Mouse (Mus musculus): ENCODE results near the gene Kif13a. TPM values are rescaled to one million over a fixed set of nuclear protein-coding genes. Genes with fewer than 3 reads are reported as not detected.

Kif13a gene
- polyA plus RNA-seq, 1 experiment from 2014 or later, result 13.5 TPM

DNA sequence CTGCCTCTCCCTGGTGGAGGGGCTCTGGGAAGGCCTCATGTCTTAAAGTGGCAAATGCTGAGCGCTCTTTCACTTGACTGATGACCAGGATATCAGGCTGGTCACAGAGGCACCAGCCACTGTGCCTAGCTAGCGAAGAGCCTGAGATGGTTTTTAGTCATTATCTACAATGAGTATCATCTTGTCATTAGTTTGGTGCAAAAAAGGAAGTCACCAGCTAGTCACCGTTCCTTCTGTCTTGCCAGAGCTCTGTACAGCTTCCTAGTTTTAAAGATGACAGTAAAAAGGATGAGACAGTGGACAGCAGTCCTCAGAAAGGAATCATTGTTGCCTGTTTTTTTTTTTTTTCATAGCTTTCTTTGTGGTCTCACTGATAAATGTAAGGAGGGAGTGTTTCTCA, 90.4 kb downstream of the Kif13a start:
- no peaks in the 10 kb centered on the region for H3K36me3 ChIP-seq (ENCODE audit: control insufficient read depth, insufficient read depth, low read length)
- H3K9me3 ChIP-seq (ENCODE audit: control insufficient read depth, low read length), result no peaks in the 10 kb centered on the region
- no peak overlapping the region for H3K27ac ChIP-seq (replicated peaks)
- no peak overlapping the region for H3K4me3 ChIP-seq (ENCODE audit: low read depth, low read length)
- ATAC-seq (ENCODE audit: low FRiP score, low TSS enrichment) (no peak), DNase-seq (ENCODE audit: low spot score) (no peak)
- WGBS, result 96% methylated on average over 3 of the region's 3 CpGs
- no peak overlapping the region for H3K4me2 ChIP-seq (replicated peaks; ENCODE audit: low read depth)
- no peak for TF ChIP-seq CTCF (IDR thresholded peaks at IDR 0.05; ENCODE audit: low read depth)
- TF ChIP-seq EP300 (optimal IDR thresholded peaks at IDR 0.05), result no peak
- H3K9ac ChIP-seq (ENCODE audit: low read length), result no peak overlapping the region
- H3K27me3 ChIP-seq (ENCODE audit: control insufficient read depth, insufficient read depth, low read length), result no peaks in the 10 kb centered on the region
- H3K4me1 ChIP-seq (replicated peaks; ENCODE audit: control insufficient read depth, insufficient read depth), result no peaks in the 10 kb centered on the region

DNA sequence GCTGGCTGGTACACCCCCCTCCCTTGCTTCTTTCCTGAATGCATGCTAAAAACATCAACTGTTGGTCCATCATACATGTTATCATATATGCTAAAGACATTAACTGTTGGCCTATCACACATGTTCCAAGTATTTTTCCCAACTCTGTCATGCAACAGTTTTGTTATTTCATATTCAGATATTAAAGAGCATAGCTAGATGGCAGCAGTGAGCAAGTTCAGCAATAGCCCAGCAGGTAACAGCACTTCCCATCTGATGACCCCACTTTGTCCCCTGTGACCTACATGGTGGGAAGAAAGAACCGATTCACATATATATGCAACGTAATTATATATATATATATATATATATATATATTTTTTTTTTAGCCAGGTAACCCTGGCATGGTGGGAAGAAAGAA, 91.1 kb downstream of the Kif13a start:
- Histone ChIP-seq H3K9me3 (ENCODE audit: control insufficient read depth, low read length) (no peaks in the 10 kb centered on the region), H3K4me3 (ENCODE audit: low read depth, low read length) (no peak overlapping the region), H3K36me3 (ENCODE audit: control insufficient read depth, insufficient read depth, low read length) (no peaks in the 10 kb centered on the region), H3K4me1 (replicated peaks; ENCODE audit: control insufficient read depth, insufficient read depth) (no peaks in the 10 kb centered on the region), H3K27ac (replicated peaks) (no peak overlapping the region), H3K4me2 (replicated peaks; ENCODE audit: low read depth) (no peak overlapping the region), H3K27me3 (ENCODE audit: control insufficient read depth, insufficient read depth, low read length) (no peaks in the 10 kb centered on the region), H3K9ac (ENCODE audit: low read length) (no peak overlapping the region)
- TF ChIP-seq EP300 (optimal IDR thresholded peaks at IDR 0.05), result no peak
- peak; percentile 81 for TF ChIP-seq CTCF (IDR thresholded peaks at IDR 0.05; ENCODE audit: low read depth)
- ATAC-seq (ENCODE audit: low FRiP score, low TSS enrichment) (no peak), DNase-seq (ENCODE audit: low spot score) (no peak)
- 40% methylated on average over 2 of the region's 2 CpGs for WGBS

DNA sequence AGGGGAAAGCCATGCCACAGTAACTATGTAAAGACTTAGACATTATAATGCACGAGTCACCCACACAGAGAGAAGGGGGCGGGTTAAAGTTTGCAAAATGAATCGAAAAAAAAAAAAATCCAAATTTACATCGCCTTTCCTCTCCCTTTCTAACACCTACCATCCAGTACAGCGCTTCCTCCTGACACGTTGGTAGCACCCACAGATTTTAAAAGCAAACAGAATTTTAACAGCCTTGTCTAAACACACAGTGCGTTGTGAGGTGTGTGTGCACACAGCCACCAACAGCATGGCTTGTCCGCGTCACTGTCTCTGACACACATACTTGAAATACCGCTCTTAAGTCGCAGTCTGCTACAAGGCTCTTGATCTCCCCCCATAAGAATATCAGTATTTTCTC, 94.3 kb downstream of the Kif13a start:
- H3K4me2 ChIP-seq (replicated peaks; ENCODE audit: low read depth), result no peak overlapping the region
- H3K4me1 ChIP-seq (replicated peaks; ENCODE audit: control insufficient read depth, insufficient read depth), result no peaks in the 10 kb centered on the region
- peaks cover 12% of the 10 kb centered on the region for H3K36me3 ChIP-seq (ENCODE audit: control insufficient read depth, insufficient read depth, low read length)
- no peak overlapping the region for H3K4me3 ChIP-seq (ENCODE audit: low read depth, low read length)
- DNase-seq (ENCODE audit: low spot score) (no peak), ATAC-seq (ENCODE audit: low FRiP score, low TSS enrichment) (no peak)
- no peak overlapping the region for H3K27ac ChIP-seq (replicated peaks)
- H3K9me3 ChIP-seq (ENCODE audit: control insufficient read depth, low read length), result no peaks in the 10 kb centered on the region
- H3K9ac ChIP-seq (ENCODE audit: low read length), result no peak overlapping the region
- no peak for TF ChIP-seq EP300 (optimal IDR thresholded peaks at IDR 0.05)
- TF ChIP-seq CTCF (IDR thresholded peaks at IDR 0.05; ENCODE audit: low read depth), result no peak
- 78% methylated on average over 11 of the region's 11 CpGs for WGBS
- no peaks in the 10 kb centered on the region for H3K27me3 ChIP-seq (ENCODE audit: control insufficient read depth, insufficient read depth, low read length)

DNA sequence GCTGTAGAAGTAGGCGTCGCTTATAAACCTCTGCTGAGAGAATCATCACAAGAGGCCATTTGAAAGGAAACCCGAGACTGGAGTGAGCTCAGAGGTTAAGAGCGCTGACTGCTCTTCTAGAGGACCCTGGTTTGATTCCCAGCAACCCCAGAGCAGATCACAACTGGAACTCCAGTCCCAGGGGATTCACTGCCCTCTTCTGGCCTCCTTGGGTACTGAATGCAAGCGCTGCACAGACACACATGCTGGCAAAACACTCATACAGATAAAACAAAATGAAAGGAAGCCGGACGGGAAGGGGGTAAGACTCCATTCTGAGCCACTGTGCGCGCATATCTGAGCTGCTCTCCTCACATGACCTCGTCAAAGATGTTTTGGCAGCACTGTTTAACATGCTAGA, 94.9 kb downstream of the Kif13a start:
- H3K4me1 ChIP-seq (replicated peaks; ENCODE audit: control insufficient read depth, insufficient read depth), result no peaks in the 10 kb centered on the region
- DNase-seq (ENCODE audit: low spot score) (no peak), ATAC-seq (ENCODE audit: low FRiP score, low TSS enrichment) (no peak)
- TF ChIP-seq EP300 (optimal IDR thresholded peaks at IDR 0.05), result no peak
- TF ChIP-seq CTCF (IDR thresholded peaks at IDR 0.05; ENCODE audit: low read depth), result peak; percentile 47
- H3K36me3 ChIP-seq (ENCODE audit: control insufficient read depth, insufficient read depth, low read length), result peaks cover 12% of the 10 kb centered on the region
- WGBS, result 81% methylated on average over 10 of the region's 10 CpGs
- no peak overlapping the region for H3K9ac ChIP-seq (ENCODE audit: low read length)
- H3K9me3 ChIP-seq (ENCODE audit: control insufficient read depth, low read length), result no peaks in the 10 kb centered on the region
- H3K27ac ChIP-seq (replicated peaks), result no peak overlapping the region
- H3K4me3 ChIP-seq (ENCODE audit: low read depth, low read length), result no peak overlapping the region
- no peak overlapping the region for H3K4me2 ChIP-seq (replicated peaks; ENCODE audit: low read depth)
- no peaks in the 10 kb centered on the region for H3K27me3 ChIP-seq (ENCODE audit: control insufficient read depth, insufficient read depth, low read length)

DNA sequence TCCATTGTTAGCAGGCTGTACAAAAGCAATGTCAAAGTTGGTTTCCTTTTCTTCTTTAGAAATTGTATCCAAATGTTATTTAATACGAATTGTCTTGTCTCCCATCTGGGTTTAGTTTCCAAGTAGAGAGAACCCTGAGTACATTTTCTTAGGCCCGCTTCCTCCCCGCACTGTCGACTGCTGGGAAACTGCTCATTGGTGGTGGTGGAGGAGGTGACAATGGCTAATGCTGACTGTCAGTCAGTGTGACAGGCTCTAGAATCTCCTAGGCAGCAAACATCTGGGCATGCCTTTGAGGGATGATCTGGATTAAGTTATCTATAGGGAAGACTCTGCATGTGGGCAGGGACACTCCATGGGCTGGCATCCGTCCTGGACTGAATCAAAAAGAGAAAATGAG, 96.1 kb downstream of the Kif13a start:
- no peak for TF ChIP-seq EP300 (optimal IDR thresholded peaks at IDR 0.05)
- TF ChIP-seq CTCF (IDR thresholded peaks at IDR 0.05; ENCODE audit: low read depth), result no peak
- DNase-seq (ENCODE audit: low spot score) (no peak), ATAC-seq (ENCODE audit: low FRiP score, low TSS enrichment) (no peak)
- H3K27ac ChIP-seq (replicated peaks), result no peak overlapping the region
- H3K9me3 ChIP-seq (ENCODE audit: control insufficient read depth, low read length), result no peaks in the 10 kb centered on the region
- 86% methylated on average over 5 of the region's 5 CpGs for WGBS
- peaks cover 12% of the 10 kb centered on the region for H3K36me3 ChIP-seq (ENCODE audit: control insufficient read depth, insufficient read depth, low read length)
- H3K9ac ChIP-seq (ENCODE audit: low read length), result no peak overlapping the region
- no peaks in the 10 kb centered on the region for H3K27me3 ChIP-seq (ENCODE audit: control insufficient read depth, insufficient read depth, low read length)
- H3K4me2 ChIP-seq (replicated peaks; ENCODE audit: low read depth), result no peak overlapping the region
- no peaks in the 10 kb centered on the region for H3K4me1 ChIP-seq (replicated peaks; ENCODE audit: control insufficient read depth, insufficient read depth)
- no peak overlapping the region for H3K4me3 ChIP-seq (ENCODE audit: low read depth, low read length)

DNA sequence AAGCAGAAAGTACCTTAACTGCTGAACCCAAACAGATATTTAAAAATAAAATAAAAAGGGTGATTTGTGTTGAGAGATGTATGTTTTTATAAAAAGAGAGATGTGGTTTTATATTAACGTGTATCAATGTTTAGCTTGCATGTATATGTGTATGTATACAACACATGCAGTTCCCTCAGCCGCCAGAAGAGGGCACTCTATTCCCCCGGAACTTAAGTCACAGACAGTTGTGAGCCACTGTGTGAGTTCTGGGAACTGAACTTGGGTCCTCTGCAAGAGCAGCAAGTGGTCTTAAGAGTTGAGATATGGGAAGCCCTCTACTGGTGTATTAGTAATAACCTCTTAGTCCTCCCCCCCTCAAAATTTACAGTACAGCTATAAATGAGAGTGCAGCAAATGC, 96.7 kb downstream of the Kif13a start:
- no peak for DNase-seq (ENCODE audit: low spot score)
- ATAC-seq (ENCODE audit: low FRiP score, low TSS enrichment), result no peak
- Histone ChIP-seq H3K9ac (ENCODE audit: low read length) (no peak overlapping the region), H3K9me3 (ENCODE audit: control insufficient read depth, low read length) (no peaks in the 10 kb centered on the region), H3K4me1 (replicated peaks; ENCODE audit: control insufficient read depth, insufficient read depth) (no peaks in the 10 kb centered on the region), H3K36me3 (ENCODE audit: control insufficient read depth, insufficient read depth, low read length) (peaks cover 12% of the 10 kb centered on the region), H3K27me3 (ENCODE audit: control insufficient read depth, insufficient read depth, low read length) (no peaks in the 10 kb centered on the region), H3K27ac (replicated peaks) (no peak overlapping the region), H3K4me3 (ENCODE audit: low read depth, low read length) (no peak overlapping the region), H3K4me2 (replicated peaks; ENCODE audit: low read depth) (no peak overlapping the region)
- TF ChIP-seq EP300 (optimal IDR thresholded peaks at IDR 0.05) (no peak), CTCF (IDR thresholded peaks at IDR 0.05; ENCODE audit: low read depth) (peak; percentile 69)
- 71% methylated on average over 3 of the region's 3 CpGs for WGBS
